Mouse (Mus musculus) liver, embryonic 13.5 days (tissue): Measurements from ENCODE around the gene Aff3. TPM values are rescaled to one million over a fixed set of nuclear protein-coding genes. Genes with fewer than 3 reads are reported as not detected.

Experiments
- ATAC-seq: fragments of 200-750 bp; cut with Nextera tagmentation; 2 replicates; pipeline ENCODE4 v1.8.0; 2017; ENCODE audit warnings: low read depth, mild to moderate bottlenecking, moderate number of reproducible peaks, moderate library complexity
- DNase-seq: peaks from one replicate; pipeline ENCODE4 v3.0.0; 2022
- H3K27ac ChIP-seq: fragments of 300-500 bp; sonication (generic); 2 replicates; pipeline ENCODE4 v1.5.1; 2015; ENCODE audit warnings: moderate library complexity, mild to moderate bottlenecking, inconsistent platforms
- H3K27me3 ChIP-seq: fragments of 300-500 bp; sonication (generic); 2 replicates; pipeline ENCODE4 v1.6.1; 2015; ENCODE audit warnings: mild to moderate bottlenecking, inconsistent platforms
- H3K36me3 ChIP-seq: fragments of 300-500 bp; sonication (generic); 2 replicates; pipeline ENCODE4 v1.6.1; 2015; ENCODE audit warnings: mild to moderate bottlenecking, inconsistent platforms
- H3K4me1 ChIP-seq: fragments of 300-500 bp; sonication (generic); replicated peaks from 2 replicates; pipeline ENCODE4 v1.6.1; 2015; ENCODE audit warnings: inconsistent platforms
- H3K4me2 ChIP-seq: fragments of 300-500 bp; sonication (generic); 2 replicates; pipeline ENCODE4 v1.6.1; 2015; ENCODE audit warnings: inconsistent platforms, mild to moderate bottlenecking, moderate library complexity
- H3K4me3 ChIP-seq: fragments of 300-500 bp; sonication (generic); replicated peaks from 2 replicates; pipeline ENCODE4 v1.5.1; 2015; ENCODE audit warnings: mild to moderate bottlenecking, inconsistent platforms
- H3K9ac ChIP-seq: fragments of 300-500 bp; sonication (generic); 2 replicates; pipeline ENCODE4 v1.6.1; 2015; ENCODE audit warnings: mild to moderate bottlenecking, inconsistent platforms
- H3K9me3 ChIP-seq: fragments of 300-500 bp; sonication (generic); replicated peaks from 2 replicates; pipeline ENCODE4 v1.6.1; 2016; ENCODE audit warnings: inconsistent platforms
- WGBS: fragments of 180-500 bp; shearing (Covaris S2); methylation state at CpG from one replicate; pipeline ENCODE4 v1.1.7; 2015; ENCODE audit not compliant: insufficient replicate concordance; 5-methylcytosine and 5-hydroxymethylcytosine counted together
- polyA plus RNA-seq: library from polyadenylated mRNA; unstranded; fragments of >200 nt; fragmentation: Nextera tagmentation; extraction: Ambion mirVana; gene quantifications from 2 replicates; pipeline ENCODE4 v1.2.1, GENCODE M21; 2015

The Aff3 gene
- polyA plus RNA-seq, 1 experiment from 2014 or later = 0.44 TPM

- Histone ChIP-seq H3K9ac (no peak overlapping the region), H3K36me3 (no peaks in the 10 kb centered on the region), H3K9me3 (no peaks in the 10 kb centered on the region), H3K4me1 (no peaks in the 10 kb centered on the region), H3K4me2 (no peak overlapping the region), H3K4me3 (no peak overlapping the region), H3K27me3 (no peaks in the 10 kb centered on the region), H3K27ac (no peak overlapping the region)
- no peak for ATAC-seq
- 47% methylated on average over 13 of the region's 13 CpGs for WGBS
- DNase-seq = no peak
Measured at GRCm38 (mm10) chr1:38428708-38429683, 235.8 kb downstream of the Aff3 start.

- 79% methylated on average over 6 of the region's 6 CpGs for WGBS
- no peaks in the 10 kb centered on the region for H3K9me3 ChIP-seq
- H3K27me3 ChIP-seq = no peaks in the 10 kb centered on the region
- DNase-seq = no peak
- H3K4me2 ChIP-seq = no peak overlapping the region
- no peak overlapping the region for H3K4me3 ChIP-seq
- H3K4me1 ChIP-seq = no peaks in the 10 kb centered on the region
- no peak overlapping the region for H3K9ac ChIP-seq
- ATAC-seq = no peak
- H3K36me3 ChIP-seq = no peaks in the 10 kb centered on the region
- H3K27ac ChIP-seq = no peak overlapping the region
Measured at GRCm38 (mm10) chr1:38422921-38423320, 241.8 kb downstream of the Aff3 start.

GRCm38 (mm10) chr1:38419331-38419730 lies 245.4 kb downstream of the Aff3 start:
- no peaks in the 10 kb centered on the region for H3K4me1 ChIP-seq
- H3K27ac ChIP-seq = no peak overlapping the region
- H3K9ac ChIP-seq = no peak overlapping the region
- ATAC-seq (no peak), DNase-seq (no peak)
- H3K4me2 ChIP-seq = no peak overlapping the region
- H3K27me3 ChIP-seq = no peaks in the 10 kb centered on the region
- H3K36me3 ChIP-seq = no peaks in the 10 kb centered on the region
- H3K4me3 ChIP-seq = no peak overlapping the region
- WGBS = 63% methylated on average over 4 of the region's 4 CpGs
- no peaks in the 10 kb centered on the region for H3K9me3 ChIP-seq

DNA sequence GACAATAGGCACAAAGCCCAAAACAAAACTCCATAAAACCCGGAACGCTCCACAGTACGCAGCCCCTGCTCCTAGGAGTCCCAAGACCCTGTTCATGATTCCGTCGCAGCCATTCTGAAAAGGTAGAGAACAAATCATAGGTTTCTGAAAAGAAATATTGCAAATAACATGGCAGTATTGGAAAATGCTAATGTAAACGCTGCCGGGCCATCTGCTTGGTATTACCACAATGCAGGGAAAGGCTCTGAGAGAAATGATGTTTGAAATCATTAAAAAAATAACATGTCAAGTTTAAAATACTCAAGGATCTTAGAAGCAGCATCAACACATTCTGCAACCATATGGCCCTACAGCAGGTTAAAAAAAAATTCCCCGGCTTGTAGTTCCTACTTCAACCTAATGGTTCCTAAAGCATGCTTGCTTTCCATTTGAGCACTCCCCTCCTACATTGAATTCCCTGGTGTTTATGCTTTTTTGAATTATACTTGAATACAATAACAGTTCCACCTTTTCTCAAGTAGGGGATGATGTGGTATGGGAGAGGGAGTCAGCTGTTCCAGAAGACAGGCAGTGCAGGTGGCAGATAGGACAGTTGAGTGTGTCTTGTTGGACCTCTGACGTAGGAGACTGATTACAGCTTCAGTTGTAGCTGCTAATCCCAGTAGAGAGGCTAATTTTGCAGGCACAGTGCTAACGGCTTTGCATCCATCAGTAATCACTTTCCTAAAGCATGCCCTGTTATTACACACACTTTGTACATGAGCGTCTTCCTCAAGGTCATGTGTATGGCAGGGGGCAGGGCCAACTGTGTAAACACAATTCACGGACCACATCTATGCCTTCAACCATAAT lies 246.3 kb downstream of the Aff3 start:
- H3K9me3 ChIP-seq = no peaks in the 10 kb centered on the region
- H3K4me2 ChIP-seq = no peak overlapping the region
- no peak overlapping the region for H3K27ac ChIP-seq
- no peak for ATAC-seq
- no peaks in the 10 kb centered on the region for H3K27me3 ChIP-seq
- no peak overlapping the region for H3K9ac ChIP-seq
- no peaks in the 10 kb centered on the region for H3K4me1 ChIP-seq
- H3K4me3 ChIP-seq = no peak overlapping the region
- H3K36me3 ChIP-seq = no peaks in the 10 kb centered on the region
- DNase-seq = no peak
- 74% methylated on average over 12 of the region's 12 CpGs for WGBS

GRCm38 (mm10) chr1:38417196-38417595 lies 247.6 kb downstream of the Aff3 start:
- Histone ChIP-seq H3K9ac (no peak overlapping the region), H3K36me3 (no peaks in the 10 kb centered on the region), H3K27ac (no peak overlapping the region), H3K27me3 (no peaks in the 10 kb centered on the region), H3K4me2 (no peak overlapping the region), H3K4me3 (no peak overlapping the region), H3K9me3 (no peaks in the 10 kb centered on the region), H3K4me1 (no peaks in the 10 kb centered on the region)
- ATAC-seq (no peak), DNase-seq (no peak)
- WGBS = 70% methylated on average over 12 of the region's 12 CpGs

DNA sequence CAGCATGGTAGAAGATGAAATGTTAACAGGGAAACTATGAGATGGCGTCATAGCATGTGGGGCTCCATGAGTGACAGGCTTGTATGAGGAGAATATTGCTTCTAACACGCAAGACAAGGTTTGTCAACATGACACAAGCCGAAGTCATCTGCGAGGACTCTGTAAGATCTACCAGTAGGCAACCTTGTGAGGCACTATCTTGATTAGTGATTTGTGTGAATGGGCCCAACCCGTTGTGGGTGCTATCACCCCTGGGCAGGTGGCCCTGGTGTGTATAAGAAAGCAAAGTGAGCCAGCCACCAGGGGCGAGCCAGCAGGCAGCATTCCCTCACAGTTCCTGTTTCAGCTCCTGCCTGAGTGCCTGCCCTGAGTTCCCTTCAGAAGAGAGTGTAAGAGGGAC lies 249.2 kb downstream of the Aff3 start:
- Histone ChIP-seq H3K36me3 (no peaks in the 10 kb centered on the region), H3K4me2 (no peak overlapping the region), H3K4me3 (no peak overlapping the region), H3K27me3 (no peaks in the 10 kb centered on the region), H3K4me1 (no peaks in the 10 kb centered on the region), H3K27ac (no peak overlapping the region), H3K9ac (no peak overlapping the region), H3K9me3 (no peaks in the 10 kb centered on the region)
- WGBS = 62% methylated on average over 6 of the region's 6 CpGs
- DNase-seq (no peak), ATAC-seq (no peak)

DNA sequence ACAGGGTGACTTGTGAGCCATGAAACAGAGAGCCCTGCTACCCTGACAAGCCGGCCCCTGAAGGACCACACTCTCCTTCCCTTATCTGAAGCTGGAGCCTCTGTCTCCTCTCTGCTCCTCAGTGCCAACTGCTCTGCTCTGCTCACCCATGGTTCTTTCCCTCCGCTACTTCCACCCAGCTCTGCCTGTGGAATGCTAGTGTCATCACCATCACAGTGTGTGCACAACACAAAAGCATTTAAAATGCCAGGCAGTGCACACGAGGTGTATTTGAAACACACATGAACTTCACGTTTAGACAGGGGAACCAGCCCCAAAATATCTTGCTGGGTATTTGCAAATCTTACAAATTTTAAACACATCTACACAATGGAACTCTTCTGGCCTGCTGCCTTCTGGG lies 253.6 kb downstream of the Aff3 start:
- no peaks in the 10 kb centered on the region for H3K27me3 ChIP-seq
- no peaks in the 10 kb centered on the region for H3K4me1 ChIP-seq
- ATAC-seq = no peak
- no peak for DNase-seq
- 51% methylated on average over 4 of the region's 4 CpGs for WGBS
- H3K4me3 ChIP-seq = no peak overlapping the region
- no peak overlapping the region for H3K9ac ChIP-seq
- H3K27ac ChIP-seq = no peak overlapping the region
- H3K36me3 ChIP-seq = no peaks in the 10 kb centered on the region
- no peak overlapping the region for H3K4me2 ChIP-seq
- no peaks in the 10 kb centered on the region for H3K9me3 ChIP-seq

- ATAC-seq (no peak), DNase-seq (no peak)
- WGBS = 63% methylated on average over 4 of the region's 4 CpGs
- Histone ChIP-seq H3K4me1 (no peaks in the 10 kb centered on the region), H3K27ac (no peak overlapping the region), H3K9ac (no peak overlapping the region), H3K27me3 (no peaks in the 10 kb centered on the region), H3K9me3 (no peaks in the 10 kb centered on the region), H3K4me3 (no peak overlapping the region), H3K36me3 (no peaks in the 10 kb centered on the region), H3K4me2 (no peak overlapping the region)
Measured at GRCm38 (mm10) chr1:38410457-38410856, 254.3 kb downstream of the Aff3 start.

DNA sequence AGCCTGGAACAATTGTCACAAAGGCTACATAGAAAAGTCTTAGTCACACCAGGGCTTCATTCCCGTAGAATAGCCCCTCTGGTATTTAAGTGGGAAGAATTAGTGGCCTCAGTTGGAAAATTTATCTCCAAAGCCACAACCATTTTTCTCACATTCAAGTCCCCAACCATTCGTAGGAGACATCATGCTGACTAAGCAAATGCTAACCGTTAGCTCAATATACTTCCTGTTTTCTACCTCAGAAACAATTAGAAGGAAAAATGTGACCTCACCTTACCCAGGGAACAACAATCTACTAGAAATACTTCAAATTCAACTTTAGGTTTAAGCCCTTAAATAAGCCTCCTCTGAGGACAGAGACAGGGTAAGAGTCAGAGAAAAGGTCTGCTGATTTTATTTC lies 256.5 kb downstream of the Aff3 start:
- Histone ChIP-seq H3K9me3 (no peaks in the 10 kb centered on the region), H3K9ac (no peak overlapping the region), H3K27me3 (no peaks in the 10 kb centered on the region), H3K4me2 (no peak overlapping the region), H3K4me1 (no peaks in the 10 kb centered on the region), H3K36me3 (no peaks in the 10 kb centered on the region), H3K4me3 (no peak overlapping the region), H3K27ac (no peak overlapping the region)
- no peak for DNase-seq
- 37% methylated on average over 3 of the region's 3 CpGs for WGBS
- no peak for ATAC-seq

GRCm38 (mm10) chr1:38403781-38404180 lies 261.0 kb downstream of the Aff3 start:
- Histone ChIP-seq H3K27ac (no peak overlapping the region), H3K36me3 (no peaks in the 10 kb centered on the region), H3K9ac (no peak overlapping the region), H3K4me2 (no peak overlapping the region), H3K4me3 (no peak overlapping the region), H3K9me3 (no peaks in the 10 kb centered on the region), H3K4me1 (no peaks in the 10 kb centered on the region), H3K27me3 (no peaks in the 10 kb centered on the region)
- 73% methylated on average over 5 of the region's 5 CpGs for WGBS
- no peak for ATAC-seq
- no peak for DNase-seq

GRCm38 (mm10) chr1:38401856-38402255 lies 262.9 kb downstream of the Aff3 start:
- no peaks in the 10 kb centered on the region for H3K4me1 ChIP-seq
- ATAC-seq (no peak), DNase-seq (no peak)
- no peak overlapping the region for H3K4me2 ChIP-seq
- no peak overlapping the region for H3K9ac ChIP-seq
- no peaks in the 10 kb centered on the region for H3K36me3 ChIP-seq
- no peaks in the 10 kb centered on the region for H3K9me3 ChIP-seq
- no peaks in the 10 kb centered on the region for H3K27me3 ChIP-seq
- 72% methylated on average over 4 of the region's 4 CpGs for WGBS
- no peak overlapping the region for H3K27ac ChIP-seq
- H3K4me3 ChIP-seq = no peak overlapping the region
